In genomic region chr10:22154127-22154526, GRCm38 (mm10) we compare ENCODE assay signal across 7 mouse cellular contexts. TPM values are rescaled to one million over a fixed set of nuclear protein-coding genes. Genes with fewer than 3 reads are reported as not detected.
DNase-seq lines count a peak whose midpoint lies in the region; ATAC-seq lines count a peak whose summit lies in the region.
"Not testable (repeated sequence)": the region's sequence is repeated elsewhere in the genome, so short reads cannot be mapped to it uniquely, and the experiment has no call there.

No protein-coding gene starts in this region.

- not testable (repeated sequence) for H3K27ac ChIP-seq in forebrain, embryonic 12.5 days; heart, embryonic 14.5 days (replicated peaks in 1 of 2; ENCODE audit: control insufficient read depth in 1 of 2, insufficient read depth in 1 of 2, low read depth in 2 of 2, low read length in 2 of 2); limb, embryonic 12.5 days; midbrain, embryonic 10.5 days (replicated peaks)

- DNase-seq in cerebellum, postnatal 10 days = peak; percentile 43 to 45
- DNase-seq in induced T-regulatory cell, adult 2 months (ENCODE audit: low read depth) = peak; percentile 44
- peak; percentile 65 for DNase-seq in midbrain, embryonic 10.5 days (ENCODE audit: low spot score)
- peak; percentile 35 for DNase-seq in ovary, postnatal 36 days (ENCODE audit: low spot score)

- not testable (repeated sequence) for H3K9me3 ChIP-seq in forebrain, embryonic 12.5 days; heart, embryonic 14.5 days (ENCODE audit: control insufficient read depth, low read length); limb, embryonic 12.5 days; midbrain, embryonic 10.5 days (replicated peaks)

- H3K27me3 ChIP-seq in forebrain, embryonic 12.5 days = peaks cover 78% of the 10 kb centered on the region
- peaks cover 53% of the 10 kb centered on the region for H3K27me3 ChIP-seq in heart, embryonic 14.5 days (ENCODE audit: control insufficient read depth, insufficient read depth, low read length)
- H3K27me3 ChIP-seq in limb, embryonic 12.5 days = peaks cover 79% of the 10 kb centered on the region
- peaks cover 100% of the 10 kb centered on the region for H3K27me3 ChIP-seq in midbrain, embryonic 10.5 days (ENCODE audit: low read depth, poor library complexity, severe bottlenecking)

- H3K4me2 ChIP-seq in forebrain, embryonic 12.5 days = peak overlapping the region; percentile 58
- peak overlapping the region; percentile 62 for H3K4me2 ChIP-seq in heart, embryonic 14.5 days (ENCODE audit: low read length)
- peak overlapping the region; percentile 59 for H3K4me2 ChIP-seq in limb, embryonic 12.5 days

- peaks cover 28% of the 10 kb centered on the region for H3K4me1 ChIP-seq in forebrain, embryonic 12.5 days
- peaks cover 8 to 15% of the 10 kb centered on the region in 2 experiments; a peak in 3 of 4 replicates for H3K4me1 ChIP-seq in heart, embryonic 14.5 days (ENCODE audit: control insufficient read depth in 2 of 2, insufficient read depth in 2 of 2, low read length in 2 of 2)
- peaks cover 26% of the 10 kb centered on the region for H3K4me1 ChIP-seq in limb, embryonic 12.5 days (replicated peaks)
- H3K4me1 ChIP-seq in midbrain, embryonic 10.5 days = peaks cover 36% of the 10 kb centered on the region

- not testable (repeated sequence) for H3K36me3 ChIP-seq in forebrain, embryonic 12.5 days (replicated peaks); heart, embryonic 14.5 days (ENCODE audit: control insufficient read depth, insufficient read depth, low read length); limb, embryonic 12.5 days; midbrain, embryonic 10.5 days

- under 1% methylated on average over 37 of the region's 38 CpGs for WGBS in forebrain, embryonic 12.5 days
- 1% methylated on average over 38 of the region's 38 CpGs for WGBS in heart, embryonic 14.5 days
- under 1% methylated on average over 38 of the region's 38 CpGs for WGBS in limb, embryonic 12.5 days
- under 1% methylated on average over 38 of the region's 38 CpGs for WGBS in midbrain, embryonic 10.5 days

- H3K4me3 ChIP-seq in forebrain, embryonic 12.5 days (replicated peaks) = peak overlapping the region; percentile 39
- H3K4me3 ChIP-seq in heart, embryonic 14.5 days (ENCODE audit: control insufficient read depth in 1 of 2, insufficient read depth in 1 of 2, low read depth in 1 of 2, low read length in 2 of 2) = peak overlapping the region; percentile 28 to 36; a peak in 3 of 4 replicates
- H3K4me3 ChIP-seq in limb, embryonic 12.5 days (replicated peaks) = peak overlapping the region; percentile 36
- H3K4me3 ChIP-seq in midbrain, embryonic 10.5 days = peak overlapping the region; percentile 52

- ATAC-seq in forebrain, embryonic 12.5 days (ENCODE audit: low FRiP score); heart, embryonic 14.5 days (ENCODE audit: insufficient number of reproducible peaks, insufficient read depth, low FRiP score, low read depth); limb, embryonic 12.5 days (ENCODE audit: insufficient number of reproducible peaks, insufficient read depth, low FRiP score, low TSS enrichment, low read depth): not testable (repeated sequence)

- peak overlapping the region; percentile 51 for H3K9ac ChIP-seq in forebrain, embryonic 12.5 days
- H3K9ac ChIP-seq in heart, embryonic 14.5 days (ENCODE audit: low read length); limb, embryonic 12.5 days (replicated peaks): not testable (repeated sequence)

RNA-seq across cellular contexts. Expression of gene Raet1e, which starts 4.2 kb away (rescaled TPM):
- 5.7 and 5.9 TPM in 2 replicates for polyA plus RNA-seq in forebrain, embryonic 12.5 days (2016; fragmentation: Nextera tagmentation; extraction: Ambion mirVana)
- 1.6 and 2.7 TPM in 2 replicates for polyA plus RNA-seq in heart, embryonic 14.5 days (2014; fragmentation: Nextera tagmentation; extraction: Ambion mirVana)
- polyA plus RNA-seq in limb, embryonic 12.5 days (2016; fragmentation: Nextera tagmentation; extraction: Ambion mirVana) = 14.1 and 14.5 TPM in 2 replicates
- polyA plus RNA-seq in midbrain, embryonic 10.5 days (2016; fragmentation: Nextera tagmentation; extraction: Ambion mirVana) = 18.3 and 21.8 TPM in 2 replicates

RNA-seq across cellular contexts. Expression of gene H60b, which starts 4.3 kb away (rescaled TPM):
- polyA plus RNA-seq in forebrain, embryonic 12.5 days (2016; fragmentation: Nextera tagmentation; extraction: Ambion mirVana) = 0.59 and 1.1 TPM in 2 replicates
- 0.19 and 0.75 TPM in 2 replicates for polyA plus RNA-seq in heart, embryonic 14.5 days (2014; fragmentation: Nextera tagmentation; extraction: Ambion mirVana)
- 0.22 and 0.49 TPM in 2 replicates for polyA plus RNA-seq in limb, embryonic 12.5 days (2016; fragmentation: Nextera tagmentation; extraction: Ambion mirVana)
- 1.3 and 1.5 TPM in 2 replicates for polyA plus RNA-seq in midbrain, embryonic 10.5 days (2016; fragmentation: Nextera tagmentation; extraction: Ambion mirVana)

RNA-seq across cellular contexts. Expression of gene E030030I06Rik, which starts 5.1 kb away (rescaled TPM):
- polyA plus RNA-seq in forebrain, embryonic 12.5 days (2016; fragmentation: Nextera tagmentation; extraction: Ambion mirVana) = 11.5 and 14.4 TPM in 2 replicates
- 12.9 and 20.7 TPM in 2 replicates for polyA plus RNA-seq in heart, embryonic 14.5 days (2014; fragmentation: Nextera tagmentation; extraction: Ambion mirVana)
- 18.6 and 22.9 TPM in 2 replicates for polyA plus RNA-seq in limb, embryonic 12.5 days (2016; fragmentation: Nextera tagmentation; extraction: Ambion mirVana)
- 25.1 and 37.3 TPM in 2 replicates for polyA plus RNA-seq in midbrain, embryonic 10.5 days (2016; fragmentation: Nextera tagmentation; extraction: Ambion mirVana)
